Mouse (Mus musculus): ENCODE measurements around the gene Polh.

Polh gene

DNA sequence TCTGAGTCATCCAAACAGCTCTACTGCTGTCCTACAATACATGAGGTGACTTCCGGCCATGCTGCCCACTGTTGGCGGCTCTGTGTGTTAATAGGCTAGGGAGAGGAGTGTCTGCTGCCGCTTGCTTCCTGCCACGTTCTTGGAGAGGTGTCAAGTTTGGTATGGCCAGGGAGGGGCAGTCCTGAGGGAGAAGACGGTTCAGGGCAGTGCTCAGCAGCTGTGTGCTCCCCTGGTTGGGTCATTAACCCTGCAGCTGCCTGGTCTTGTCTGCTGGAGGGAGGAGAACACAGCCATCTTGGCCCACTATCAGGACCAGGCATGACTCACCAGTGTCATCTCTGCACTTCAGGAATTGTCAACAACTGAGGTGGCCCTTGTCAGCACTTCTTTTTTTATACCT is 34.1 kb downstream of the Polh start:
- DNase-seq (ENCODE audit: extremely low read depth, low read depth), result no peak

GRCm38 (mm10) chr17:46167014-46167413 is 35.4 kb downstream of the Polh start:
- DNase-seq (ENCODE audit: extremely low read depth, low read depth), result no peak

GRCm38 (mm10) chr17:46166270-46166669 is 36.2 kb downstream of the Polh start:
- DNase-seq (ENCODE audit: extremely low read depth, low read depth), result no peak

- no peak for DNase-seq (ENCODE audit: extremely low read depth, low read depth)
These were observed 37.0 kb downstream of the Polh start for GRCm38 (mm10) chr17:46165460-46165859.

GRCm38 (mm10) chr17:46164791-46165190 is 37.7 kb downstream of the Polh start:
- no peak for DNase-seq (ENCODE audit: extremely low read depth, low read depth)

GRCm38 (mm10) chr17:46164301-46164700 is 38.1 kb downstream of the Polh start:
- DNase-seq (ENCODE audit: extremely low read depth, low read depth), result no peak

DNA sequence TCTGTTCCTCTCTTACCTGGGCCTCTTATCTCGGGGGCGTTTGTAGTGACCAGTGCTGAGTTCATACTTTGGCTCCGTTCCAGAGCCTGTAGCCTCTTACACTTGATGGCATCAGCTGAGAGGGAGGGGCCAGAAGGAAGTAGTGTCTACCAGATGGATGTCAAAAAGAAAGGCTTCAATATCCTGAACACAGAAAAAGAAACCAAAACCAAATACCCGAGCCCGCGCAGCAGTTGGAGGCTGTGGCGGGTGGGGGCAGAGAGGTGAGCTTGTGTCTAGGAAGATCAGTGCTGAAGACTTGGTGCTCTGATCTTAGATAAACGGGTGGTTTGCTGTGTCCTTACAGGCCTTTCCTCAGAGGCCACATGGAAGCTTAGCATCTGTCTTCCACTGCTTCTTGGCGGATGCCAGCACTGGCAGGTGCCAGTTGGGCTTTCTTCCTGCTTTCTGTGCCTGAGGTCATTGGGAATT is 39.5 kb downstream of the Polh start:
- DNase-seq (ENCODE audit: extremely low read depth, low read depth), result no peak

GRCm38 (mm10) chr17:46162551-46162950 is 39.9 kb downstream of the Polh start:
- DNase-seq (ENCODE audit: extremely low read depth, low read depth), result no peak

DNA sequence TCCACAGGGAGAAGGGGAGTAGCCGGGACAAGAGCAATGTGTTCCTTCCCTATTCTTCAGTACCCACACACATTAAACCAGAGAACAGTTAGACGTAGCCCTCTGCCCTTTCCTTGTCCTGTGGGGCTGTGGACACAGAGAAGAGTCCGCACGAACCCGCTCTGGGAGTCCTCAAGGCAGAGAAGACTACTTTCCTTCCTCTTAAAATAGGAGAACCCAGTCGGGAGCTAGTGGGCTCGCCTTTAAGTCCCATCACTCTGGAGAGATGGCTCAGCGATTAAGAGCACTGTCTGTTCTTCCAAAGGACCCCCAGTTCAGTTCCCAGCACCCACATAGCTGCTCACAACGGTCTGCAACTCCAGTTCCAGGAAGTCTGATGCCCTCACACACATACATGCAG is 40.7 kb downstream of the Polh start:
- no peak for DNase-seq (ENCODE audit: extremely low read depth, low read depth)

DNA sequence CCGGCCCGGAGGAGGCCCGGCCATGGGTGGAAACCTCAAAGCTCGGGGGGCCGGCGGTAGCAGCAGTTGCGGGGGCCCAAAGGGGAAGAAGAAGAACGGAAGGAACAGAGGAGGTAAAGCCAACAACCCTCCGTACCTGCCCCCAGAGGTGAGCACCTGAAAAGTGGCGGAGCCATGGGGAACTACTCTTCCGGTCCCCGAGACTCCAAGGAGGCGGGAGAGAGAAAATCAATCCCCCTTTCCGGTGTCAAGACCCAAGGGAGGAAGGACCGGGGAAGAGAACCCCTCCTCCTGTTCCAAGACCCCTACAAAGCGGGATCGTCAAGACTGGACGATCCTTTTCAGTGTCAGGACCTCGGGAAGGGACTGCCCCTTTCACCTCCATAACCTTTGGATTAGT is 41.3 kb downstream of the Polh start:
- no peak for DNase-seq (ENCODE audit: extremely low read depth, low read depth)

- peak; percentile 99 for DNase-seq (ENCODE audit: extremely low read depth, low read depth)
These were observed 41.8 kb downstream of the Polh start, which contains the start of gene Gtpbp2 for GRCm38 (mm10) chr17:46160686-46161085. Gene Gtpbp2, plus strand, starts transcription at chr17:46161032.

- peak; percentile 92 for DNase-seq (ENCODE audit: extremely low read depth, low read depth)
These were observed 42.3 kb downstream of the Polh start for GRCm38 (mm10) chr17:46160090-46160662.

DNA sequence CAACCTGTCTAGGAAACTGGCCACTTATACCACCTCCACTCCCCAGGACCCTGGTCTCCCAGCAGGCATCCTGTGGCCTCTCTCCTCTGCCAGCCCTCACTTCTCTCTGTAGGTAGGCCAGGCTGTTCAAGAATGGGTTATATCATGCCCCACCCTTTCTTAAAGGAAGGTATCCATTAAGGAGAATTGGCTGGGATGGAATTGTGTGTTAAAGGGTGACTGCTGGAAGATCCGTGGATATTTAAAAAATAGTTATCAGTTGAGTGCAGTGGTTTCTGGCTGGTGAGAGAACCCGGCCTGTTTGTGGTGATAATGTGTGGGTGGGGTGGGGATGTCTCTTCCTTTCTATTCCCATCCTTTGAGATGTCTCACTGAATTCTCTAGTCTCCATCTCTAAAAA is 43.2 kb downstream of the Polh start:
- peak; percentile 74 for DNase-seq (ENCODE audit: extremely low read depth, low read depth)

DNA sequence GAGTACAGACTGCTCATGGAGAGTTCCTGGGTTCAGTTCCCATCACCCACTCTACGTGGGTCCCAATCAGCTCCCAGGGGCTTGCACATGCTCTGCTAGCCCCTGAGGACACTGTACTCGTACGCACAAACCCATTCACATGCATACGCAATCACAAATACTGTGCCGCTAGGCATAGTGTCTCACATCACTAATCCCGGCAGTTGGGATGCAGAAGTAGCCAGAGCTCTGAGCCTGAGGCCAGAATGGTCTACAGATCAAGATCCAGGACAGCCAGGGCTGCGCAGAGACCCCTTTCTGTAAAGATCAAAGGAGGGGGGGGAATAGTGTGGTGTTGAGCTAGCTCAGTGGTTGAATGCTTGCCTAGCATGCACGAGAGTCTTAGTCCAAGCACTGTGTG is 45.3 kb downstream of the Polh start:
- no peak for DNase-seq (ENCODE audit: extremely low read depth, low read depth)

DNA sequence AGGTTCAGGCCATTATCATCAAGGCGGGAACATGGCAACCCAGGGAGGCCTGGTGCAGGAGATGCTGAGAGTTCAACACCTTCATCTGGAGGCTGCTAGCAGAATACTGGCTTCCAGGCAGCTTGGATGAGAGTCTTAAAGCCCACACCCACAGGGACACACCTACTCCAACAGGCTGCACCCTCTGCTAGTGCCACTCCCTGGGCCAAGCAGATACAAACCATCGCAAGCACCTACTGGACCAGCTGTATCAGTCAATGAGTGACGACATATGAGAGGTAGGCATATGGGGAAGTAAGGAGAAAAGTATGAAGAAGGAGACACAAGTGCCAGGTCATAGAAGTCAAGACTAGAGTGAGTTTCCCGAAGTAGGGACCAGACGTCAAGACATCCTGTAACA is 45.8 kb downstream of the Polh start:
- no peak for DNase-seq (ENCODE audit: extremely low read depth, low read depth)

GRCm38 (mm10) chr17:46154336-46154735 is 48.1 kb downstream of the Polh start:
- DNase-seq (ENCODE audit: extremely low read depth, low read depth), result no peak

- peak; percentile 94 for DNase-seq (ENCODE audit: extremely low read depth, low read depth)
These were observed 49.3 kb downstream of the Polh start, which contains the start of gene Mad2l1bp for GRCm38 (mm10) chr17:46152847-46153782. Gene Mad2l1bp, minus strand, starts transcription at chr17:46153553.

- DNase-seq (ENCODE audit: extremely low read depth, low read depth), result peak; percentile 49
These were observed 58.6 kb downstream of the Polh start, which contains the start of gene Rsph9 for GRCm38 (mm10) chr17:46143578-46144423. Gene Rsph9, minus strand, starts transcription at chr17:46144216.

DNA sequence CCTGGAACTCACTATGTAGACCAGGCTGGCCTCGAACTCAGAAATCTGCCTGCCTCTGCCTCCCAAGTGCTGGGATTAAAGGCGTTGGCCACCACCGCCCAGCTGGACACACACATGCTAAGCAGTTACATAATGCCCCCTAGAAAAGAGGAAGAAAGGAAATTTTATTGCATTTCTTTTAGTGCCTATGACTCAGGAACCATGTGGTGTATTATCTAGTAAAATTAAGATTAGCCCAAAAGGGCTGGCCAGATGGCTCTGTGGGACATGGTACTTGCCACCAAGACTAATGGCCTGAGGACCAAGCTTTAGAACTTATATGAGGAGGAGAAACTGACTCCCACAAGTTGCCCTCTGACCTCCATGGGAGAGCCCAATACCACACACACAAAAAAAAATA is 62.6 kb downstream of the Polh start:
- peak; percentile 50 for DNase-seq (ENCODE audit: extremely low read depth, low read depth)

- no peak for DNase-seq (ENCODE audit: extremely low read depth, low read depth)
These were observed 63.7 kb downstream of the Polh start for GRCm38 (mm10) chr17:46138563-46139236.

DNA sequence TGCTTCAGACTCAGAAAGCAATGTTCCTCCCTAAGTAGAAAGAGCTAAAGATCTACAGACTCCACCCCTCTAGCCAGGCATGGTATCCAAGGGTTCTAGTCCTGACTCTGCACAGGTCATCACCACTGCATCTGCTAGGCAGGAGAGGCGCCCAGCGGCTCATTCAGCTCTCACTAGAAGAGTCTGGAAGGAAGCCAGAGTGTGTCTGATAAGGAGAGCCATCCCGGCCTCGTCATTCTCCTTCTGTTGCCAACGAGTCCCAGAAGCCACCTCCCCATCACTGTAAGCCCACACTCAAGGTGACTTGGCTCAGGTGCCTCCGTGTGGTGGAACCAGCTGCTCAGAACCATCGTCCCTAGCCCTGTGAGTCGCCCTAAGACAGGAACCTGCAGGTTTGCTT is 69.6 kb downstream of the Polh start:
- peak; percentile 35 for DNase-seq (ENCODE audit: extremely low read depth, low read depth)

All from MEL-GATA-1-ER (cell line).